Mouse (Mus musculus): ENCODE data around the gene Il31ra.

DNA sequence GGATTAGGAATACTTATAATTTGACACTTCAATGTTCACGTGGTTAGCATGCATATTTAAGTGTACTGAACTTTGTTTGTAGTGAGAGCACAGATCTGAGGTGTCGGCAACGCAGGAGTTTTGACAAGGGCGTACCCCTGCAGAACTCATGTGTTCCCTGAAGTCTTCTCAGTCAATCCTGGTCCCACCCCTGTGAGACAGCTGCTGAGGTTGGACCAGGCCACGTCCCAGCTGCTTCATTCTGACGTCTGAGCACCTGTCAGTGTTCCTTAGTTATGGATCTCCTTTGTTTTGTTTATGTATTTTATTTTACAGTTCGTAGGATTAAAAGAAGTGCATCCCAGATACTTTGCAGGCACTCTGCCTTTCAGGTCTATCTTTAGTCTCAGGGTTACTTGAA lies 111.1 kb downstream of the Il31ra start:
- TF ChIP-seq CTCF (IDR thresholded peaks at IDR 0.05; ENCODE audit: extremely low read depth, insufficient read length, insufficient replicate concordance, low read depth, low read length) (no peak), POLR2A (IDR thresholded peaks at IDR 0.05; ENCODE audit: low read depth, low read length) (no peak)
